Mouse (Mus musculus): ENCODE measurements around the gene BC051142.

- TF ChIP-seq CTCF (IDR thresholded peaks at IDR 0.05; ENCODE audit: extremely low read depth, insufficient read depth, low read length) (no peak), POLR2A (IDR thresholded peaks at IDR 0.05; ENCODE audit: extremely low read depth, insufficient read depth, low read length) (no peak)
Measured at GRCm38 (mm10) chr17:34398058-34398710, 436 bp upstream of the BC051142 start.
